Mouse (Mus musculus): Measurements from ENCODE around the gene Traf3ip2. TPM values are rescaled to one million over a fixed set of nuclear protein-coding genes. Genes with fewer than 3 reads are reported as not detected.

The Traf3ip2 gene
- 16.9 and 21.6 TPM in 2 replicates for polyA plus RNA-seq (2011; ENCODE audit: insufficient read length, low read depth, missing spikeins)

DNA sequence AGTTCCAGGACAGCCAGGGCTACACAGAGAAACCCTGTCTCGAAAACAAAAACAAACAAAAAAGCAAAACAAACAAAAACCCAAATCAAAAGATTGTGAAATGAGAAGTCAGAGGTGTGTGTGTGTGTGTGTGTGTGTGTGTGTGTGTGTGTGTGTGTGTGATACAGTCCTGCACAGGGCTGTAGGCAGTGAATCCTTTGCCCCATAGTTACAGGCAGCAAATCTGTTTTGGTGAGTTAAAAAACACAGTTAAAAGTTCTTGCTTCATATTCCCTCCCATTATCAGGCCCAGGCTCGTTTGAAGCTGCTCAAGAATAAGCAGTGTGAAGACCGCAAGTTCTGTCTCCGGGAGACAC lies at the start of gene Traf3ip2:
Traf3ip2 (plus strand) TSS at position 302 of the 356 bp plus-strand sequence.
- peak within 1 kb of the TSS; percentile 70 for H3K4me3 ChIP-seq (ENCODE audit: insufficient read depth, low read length)
- no peak for TF ChIP-seq CTCF (IDR thresholded peaks at IDR 0.05; ENCODE audit: borderline replicate concordance, insufficient read depth, low read length)
- TF ChIP-seq POLR2A (IDR thresholded peaks at IDR 0.05; ENCODE audit: low read depth, low read length), result no peak
- H3K27ac ChIP-seq (ENCODE audit: insufficient read depth, low read length), result peak within 1 kb of the TSS; percentile 98
- H3K4me1 ChIP-seq (ENCODE audit: control insufficient read depth, insufficient read depth, low read length), result peaks cover 7% of the 10 kb centered on the region; the same call in 1 of the 2 replicates

DNA sequence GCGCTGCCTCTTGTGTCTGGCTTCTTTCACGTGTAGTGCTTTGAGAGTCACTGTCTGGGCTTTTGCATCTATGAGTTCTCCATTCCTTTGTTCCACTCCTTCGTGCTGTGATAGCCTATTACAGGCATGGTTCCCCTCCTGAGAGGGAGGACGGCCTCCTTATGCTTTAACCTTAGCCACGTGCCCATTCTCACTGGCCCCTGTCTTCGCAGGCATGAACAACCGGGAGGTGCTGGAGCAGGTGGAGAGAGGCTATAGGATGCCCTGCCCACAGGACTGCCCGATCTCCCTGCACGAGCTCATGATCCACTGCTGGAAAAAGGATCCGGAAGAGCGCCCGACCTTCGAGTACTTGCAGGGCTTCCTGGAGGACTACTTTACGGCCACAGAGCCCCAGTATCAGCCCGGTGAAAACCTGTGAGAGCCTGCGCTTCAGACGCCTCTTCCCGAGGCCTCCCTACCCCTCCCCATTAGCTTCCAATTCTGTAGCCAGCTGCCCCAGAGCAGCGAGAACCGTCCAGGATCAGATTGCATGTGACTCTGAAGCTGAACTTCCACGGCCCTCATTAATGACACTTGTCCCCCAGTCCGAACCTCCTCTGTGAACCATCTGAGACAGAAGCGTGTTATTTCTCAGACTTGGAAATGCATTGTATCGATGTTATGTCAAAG lies 49.0 kb upstream of the Traf3ip2 start:
- no peak overlapping the region for H3K4me3 ChIP-seq (ENCODE audit: insufficient read depth, low read length)
- H3K4me1 ChIP-seq (ENCODE audit: control insufficient read depth, insufficient read depth, low read length), result peaks cover 6% of the 10 kb centered on the region; the same call in 1 of the 2 replicates
- TF ChIP-seq CTCF (IDR thresholded peaks at IDR 0.05; ENCODE audit: borderline replicate concordance, insufficient read depth, low read length) (no peak), POLR2A (IDR thresholded peaks at IDR 0.05; ENCODE audit: low read depth, low read length) (no peak)
- no peak overlapping the region for H3K27ac ChIP-seq (ENCODE audit: insufficient read depth, low read length)

- no peak for TF ChIP-seq CTCF (IDR thresholded peaks at IDR 0.05; ENCODE audit: borderline replicate concordance, insufficient read depth, low read length)
- no peak for TF ChIP-seq POLR2A (IDR thresholded peaks at IDR 0.05; ENCODE audit: low read depth, low read length)
- Histone ChIP-seq H3K4me1 (ENCODE audit: control insufficient read depth, insufficient read depth, low read length) (peaks cover 5% of the 10 kb centered on the region; the same call in 1 of the 2 replicates), H3K4me3 (ENCODE audit: insufficient read depth, low read length) (no peak overlapping the region), H3K27ac (ENCODE audit: insufficient read depth, low read length) (no peak overlapping the region)
Observed at GRCm38 (mm10) chr10:39566901-39567300, 45.8 kb upstream of the Traf3ip2 start.

GRCm38 (mm10) chr10:39568991-39569390 lies 43.7 kb upstream of the Traf3ip2 start:
- Histone ChIP-seq H3K4me1 (ENCODE audit: control insufficient read depth, insufficient read depth, low read length) (peaks cover 14% of the 10 kb centered on the region; the same call in 1 of the 2 replicates), H3K4me3 (ENCODE audit: insufficient read depth, low read length) (no peak overlapping the region), H3K27ac (ENCODE audit: insufficient read depth, low read length) (no peak overlapping the region)
- no peak for TF ChIP-seq POLR2A (IDR thresholded peaks at IDR 0.05; ENCODE audit: low read depth, low read length)
- TF ChIP-seq CTCF (IDR thresholded peaks at IDR 0.05; ENCODE audit: borderline replicate concordance, insufficient read depth, low read length), result no peak

DNA sequence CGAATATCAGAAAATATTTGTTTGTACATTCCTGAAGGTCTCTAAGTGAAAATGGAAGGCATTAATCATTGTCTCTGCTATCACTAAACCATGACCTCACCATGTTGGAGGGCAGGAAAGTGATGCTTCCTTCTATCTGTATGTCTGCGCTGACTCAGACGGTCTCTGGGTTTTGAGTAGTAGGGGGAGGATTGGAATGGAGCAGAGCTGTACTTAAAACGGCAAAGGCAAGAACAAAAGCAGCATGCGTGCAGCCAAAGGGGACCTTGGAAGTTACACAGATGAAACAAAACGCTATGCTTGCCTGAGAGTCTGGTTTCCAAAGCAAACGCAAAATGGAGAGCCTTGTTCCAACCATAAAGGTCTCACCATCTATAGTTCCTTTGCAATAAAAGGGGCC lies 41.7 kb upstream of the Traf3ip2 start:
- Histone ChIP-seq H3K27ac (ENCODE audit: insufficient read depth, low read length) (0 out of 2 replicates have a peak overlapping the region, but pooled peaks have one; percentile 0), H3K4me3 (ENCODE audit: insufficient read depth, low read length) (no peak overlapping the region), H3K4me1 (ENCODE audit: control insufficient read depth, insufficient read depth, low read length) (peaks cover 14% of the 10 kb centered on the region; the same call in 1 of the 2 replicates)
- TF ChIP-seq CTCF (IDR thresholded peaks at IDR 0.05; ENCODE audit: borderline replicate concordance, insufficient read depth, low read length) (no peak), POLR2A (IDR thresholded peaks at IDR 0.05; ENCODE audit: low read depth, low read length) (no peak)

GRCm38 (mm10) chr10:39572050-39572671 lies 40.6 kb upstream of the Traf3ip2 start:
- no peak for TF ChIP-seq POLR2A (IDR thresholded peaks at IDR 0.05; ENCODE audit: low read depth, low read length)
- TF ChIP-seq CTCF (IDR thresholded peaks at IDR 0.05; ENCODE audit: borderline replicate concordance, insufficient read depth, low read length), result no peak
- H3K4me1 ChIP-seq (ENCODE audit: control insufficient read depth, insufficient read depth, low read length), result peaks cover 14% of the 10 kb centered on the region; the same call in 1 of the 2 replicates
- no peak overlapping the region for H3K4me3 ChIP-seq (ENCODE audit: insufficient read depth, low read length)
- no peak overlapping the region for H3K27ac ChIP-seq (ENCODE audit: insufficient read depth, low read length)

DNA sequence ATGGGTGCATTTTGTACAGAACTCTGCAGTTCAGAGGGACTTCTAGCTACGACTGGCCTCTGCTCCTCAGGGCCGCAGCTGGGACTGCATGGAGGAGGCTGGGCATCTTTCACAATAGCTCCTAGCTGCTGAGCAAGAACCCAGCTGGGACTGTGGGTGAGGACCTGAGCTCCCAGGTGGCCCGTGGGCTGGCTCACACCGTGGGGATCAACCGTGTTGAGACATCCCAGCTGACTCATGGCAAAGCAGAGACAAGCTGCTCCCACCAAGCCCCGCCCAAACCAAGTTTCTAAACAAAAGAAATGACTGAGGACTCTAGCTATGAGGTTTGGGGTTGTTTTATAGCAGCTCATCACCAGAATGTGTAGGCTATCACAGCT lies 40.1 kb upstream of the Traf3ip2 start:
- Histone ChIP-seq H3K27ac (ENCODE audit: insufficient read depth, low read length) (no peak overlapping the region), H3K4me3 (ENCODE audit: insufficient read depth, low read length) (no peak overlapping the region), H3K4me1 (ENCODE audit: control insufficient read depth, insufficient read depth, low read length) (peaks cover 14% of the 10 kb centered on the region; the same call in 1 of the 2 replicates)
- TF ChIP-seq POLR2A (IDR thresholded peaks at IDR 0.05; ENCODE audit: low read depth, low read length), result no peak
- no peak for TF ChIP-seq CTCF (IDR thresholded peaks at IDR 0.05; ENCODE audit: borderline replicate concordance, insufficient read depth, low read length)

- Histone ChIP-seq H3K4me3 (ENCODE audit: insufficient read depth, low read length) (no peak overlapping the region), H3K27ac (ENCODE audit: insufficient read depth, low read length) (no peak overlapping the region), H3K4me1 (ENCODE audit: control insufficient read depth, insufficient read depth, low read length) (peaks cover 10% of the 10 kb centered on the region; the same call in 1 of the 2 replicates)
- TF ChIP-seq CTCF (IDR thresholded peaks at IDR 0.05; ENCODE audit: borderline replicate concordance, insufficient read depth, low read length) (no peak), POLR2A (IDR thresholded peaks at IDR 0.05; ENCODE audit: low read depth, low read length) (no peak)
Observed at GRCm38 (mm10) chr10:39576466-39576865, 36.3 kb upstream of the Traf3ip2 start.

- Histone ChIP-seq H3K4me1 (ENCODE audit: control insufficient read depth, insufficient read depth, low read length) (no peaks in the 10 kb centered on the region), H3K4me3 (ENCODE audit: insufficient read depth, low read length) (no peak overlapping the region), H3K27ac (ENCODE audit: insufficient read depth, low read length) (no peak overlapping the region)
- TF ChIP-seq POLR2A (IDR thresholded peaks at IDR 0.05; ENCODE audit: low read depth, low read length), result no peak
- no peak for TF ChIP-seq CTCF (IDR thresholded peaks at IDR 0.05; ENCODE audit: borderline replicate concordance, insufficient read depth, low read length)
Observed at GRCm38 (mm10) chr10:39580477-39580876, 32.3 kb upstream of the Traf3ip2 start.

DNA sequence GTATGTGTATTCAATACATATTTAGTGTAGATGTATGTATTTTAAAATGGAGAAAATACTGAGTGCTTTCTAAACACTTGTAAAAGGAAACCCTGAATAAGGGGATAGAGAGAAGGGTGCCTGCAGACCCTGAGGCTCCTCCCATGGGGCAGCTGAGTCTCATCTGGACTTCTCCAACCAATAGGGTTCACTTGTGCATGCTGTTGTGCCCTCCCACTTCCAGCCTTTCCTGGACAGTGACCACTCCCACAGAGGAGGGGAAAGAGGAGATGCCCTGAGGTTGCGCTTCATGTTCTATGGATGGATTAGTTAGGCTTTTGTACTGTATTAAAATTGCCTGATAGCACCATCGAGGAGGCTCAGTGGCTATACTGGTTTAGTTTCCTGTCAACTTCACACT lies 30.3 kb upstream of the Traf3ip2 start:
- no peak overlapping the region for H3K27ac ChIP-seq (ENCODE audit: insufficient read depth, low read length)
- no peak overlapping the region for H3K4me3 ChIP-seq (ENCODE audit: insufficient read depth, low read length)
- TF ChIP-seq POLR2A (IDR thresholded peaks at IDR 0.05; ENCODE audit: low read depth, low read length) (no peak), CTCF (IDR thresholded peaks at IDR 0.05; ENCODE audit: borderline replicate concordance, insufficient read depth, low read length) (no peak)
- H3K4me1 ChIP-seq (ENCODE audit: control insufficient read depth, insufficient read depth, low read length), result no peaks in the 10 kb centered on the region

All from embryonic fibroblast, embryonic 13.5 days (primary cell).